Mouse (Mus musculus): ENCODE data around the gene Cpe.

DNA sequence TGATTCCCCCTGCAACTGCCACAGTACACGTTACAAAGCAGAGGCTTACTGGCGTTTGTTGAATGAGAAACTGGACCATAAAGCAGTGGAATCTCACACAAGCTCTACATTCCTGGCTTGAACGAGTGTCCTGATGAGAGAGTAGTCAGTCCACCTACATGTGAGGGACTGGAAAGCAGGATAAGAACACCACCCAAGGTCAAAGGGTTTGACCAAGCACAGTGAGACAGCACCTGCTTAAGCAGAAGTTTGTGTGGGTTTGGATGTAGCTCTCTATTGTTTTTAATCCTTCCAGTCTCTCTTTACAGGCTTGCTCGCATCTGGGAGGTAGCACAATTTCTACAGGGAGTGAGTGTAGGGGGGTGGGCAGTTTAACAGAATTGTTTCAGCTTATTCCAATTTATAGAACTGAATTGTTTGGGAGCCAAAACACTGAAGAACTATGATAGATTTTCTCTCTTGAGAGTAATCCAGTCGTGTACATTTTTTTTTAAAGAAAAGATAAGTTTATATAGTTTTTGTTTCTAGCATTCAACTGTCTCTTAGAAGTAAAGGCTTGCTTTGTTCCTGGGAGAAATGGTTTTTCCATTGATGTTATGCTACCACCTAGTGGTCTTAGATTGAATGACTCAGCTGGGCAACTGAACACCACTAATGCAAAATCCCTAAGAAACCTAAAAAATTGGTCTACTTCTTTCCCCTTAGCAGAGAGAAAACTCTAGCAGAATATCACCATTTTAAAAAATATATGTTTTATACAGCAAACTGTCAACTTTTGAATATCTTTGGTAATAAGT, 144.6 kb downstream of the Cpe start:
- TF ChIP-seq CTCF (IDR thresholded peaks at IDR 0.05; ENCODE audit: low read depth) (peak; percentile 88), EP300 (optimal IDR thresholded peaks at IDR 0.05) (no peak)

All from stomach, postnatal 0 days (tissue).